Mouse (Mus musculus): ENCODE measurements around the gene Wwox. TPM values are rescaled to one million over a fixed set of nuclear protein-coding genes. Genes with fewer than 3 reads are reported as not detected.

The Wwox gene
- polyA plus RNA-seq, 1 experiment from 2014 or later, result 9.9 TPM

GRCm38 (mm10) chr8:114990865-114991613 is 551.6 kb downstream of the Wwox start:
- no peaks in the 10 kb centered on the region for H3K27me3 ChIP-seq (replicated peaks; ENCODE audit: low read depth, poor library complexity, severe bottlenecking)
- no peaks in the 10 kb centered on the region for H3K36me3 ChIP-seq (replicated peaks)
- no peak for DNase-seq (ENCODE audit: low spot score)
- no peak overlapping the region for H3K4me3 ChIP-seq
- 77% methylated on average over 13 of the region's 13 CpGs for WGBS
- H3K4me1 ChIP-seq, result no peaks in the 10 kb centered on the region
- H3K9me3 ChIP-seq, result no peaks in the 10 kb centered on the region
- H3K27ac ChIP-seq (replicated peaks), result no peak overlapping the region

GRCm38 (mm10) chr8:115000736-115001135 is 561.3 kb downstream of the Wwox start:
- Histone ChIP-seq H3K4me1 (peaks cover 2% of the 10 kb centered on the region), H3K36me3 (replicated peaks) (no peaks in the 10 kb centered on the region), H3K27ac (replicated peaks) (no peak overlapping the region), H3K4me3 (no peak overlapping the region), H3K27me3 (replicated peaks; ENCODE audit: low read depth, poor library complexity, severe bottlenecking) (no peaks in the 10 kb centered on the region), H3K9me3 (no peaks in the 10 kb centered on the region)
- no peak for DNase-seq (ENCODE audit: low spot score)
- WGBS, result 92% methylated on average over 11 of the region's 11 CpGs

- Histone ChIP-seq H3K27me3 (replicated peaks; ENCODE audit: low read depth, poor library complexity, severe bottlenecking) (0 out of 2 replicates have a peak, but pooled peaks cover 3% of the 10 kb centered on the region), H3K27ac (replicated peaks) (no peak overlapping the region), H3K36me3 (replicated peaks) (no peaks in the 10 kb centered on the region), H3K4me1 (peaks cover 31% of the 10 kb centered on the region), H3K9me3 (no peaks in the 10 kb centered on the region), H3K4me3 (no peak overlapping the region)
- DNase-seq (ENCODE audit: low spot score), result no peak
- 87% methylated on average over 3 of the region's 3 CpGs for WGBS
Observed at GRCm38 (mm10) chr8:115005021-115005420, 565.6 kb downstream of the Wwox start.

GRCm38 (mm10) chr8:115006561-115006960 is 567.1 kb downstream of the Wwox start:
- H3K27me3 ChIP-seq (replicated peaks; ENCODE audit: low read depth, poor library complexity, severe bottlenecking), result peaks cover 5% of the 10 kb centered on the region; the same call in 1 of the 2 replicates
- 24% methylated on average over 8 of the region's 8 CpGs for WGBS
- H3K27ac ChIP-seq (replicated peaks), result peak overlapping the region; percentile 75
- no peaks in the 10 kb centered on the region for H3K9me3 ChIP-seq
- DNase-seq (ENCODE audit: low spot score), result peak; percentile 66
- no peak overlapping the region for H3K4me3 ChIP-seq
- peaks cover 44% of the 10 kb centered on the region for H3K4me1 ChIP-seq
- H3K36me3 ChIP-seq (replicated peaks), result no peaks in the 10 kb centered on the region

- DNase-seq (ENCODE audit: low spot score), result no peak
- H3K4me1 ChIP-seq, result peaks cover 44% of the 10 kb centered on the region
- no peaks in the 10 kb centered on the region for H3K36me3 ChIP-seq (replicated peaks)
- peaks cover 12% of the 10 kb centered on the region; the same call in 1 of the 2 replicates for H3K27me3 ChIP-seq (replicated peaks; ENCODE audit: low read depth, poor library complexity, severe bottlenecking)
- H3K27ac ChIP-seq (replicated peaks), result peak overlapping the region; percentile 75; the same call in 1 of the 2 replicates
- WGBS, result 67% methylated on average over 7 of the region's 7 CpGs
- H3K4me3 ChIP-seq, result no peak overlapping the region
- H3K9me3 ChIP-seq, result no peaks in the 10 kb centered on the region
Observed at GRCm38 (mm10) chr8:115007280-115007679, 567.8 kb downstream of the Wwox start.

GRCm38 (mm10) chr8:115008624-115009620 is 569.5 kb downstream of the Wwox start:
- Histone ChIP-seq H3K36me3 (replicated peaks) (no peaks in the 10 kb centered on the region), H3K27ac (replicated peaks) (no peak overlapping the region; the same call in 1 of the 2 replicates), H3K4me1 (peaks cover 44% of the 10 kb centered on the region), H3K9me3 (no peaks in the 10 kb centered on the region), H3K4me3 (no peak overlapping the region), H3K27me3 (replicated peaks; ENCODE audit: low read depth, poor library complexity, severe bottlenecking) (peaks cover 18% of the 10 kb centered on the region; the same call in 1 of the 2 replicates)
- 90% methylated on average over 9 of the region's 9 CpGs for WGBS
- no peak for DNase-seq (ENCODE audit: low spot score)

- Histone ChIP-seq H3K36me3 (replicated peaks) (no peaks in the 10 kb centered on the region), H3K27ac (replicated peaks) (peak overlapping the region; percentile 76), H3K4me1 (peaks cover 44% of the 10 kb centered on the region), H3K4me3 (no peak overlapping the region), H3K9me3 (no peaks in the 10 kb centered on the region), H3K27me3 (replicated peaks; ENCODE audit: low read depth, poor library complexity, severe bottlenecking) (peaks cover 18% of the 10 kb centered on the region; the same call in 1 of the 2 replicates)
- WGBS, result 23% methylated on average over 9 of the region's 9 CpGs
- peak; percentile 17 for DNase-seq (ENCODE audit: low spot score)
Observed at GRCm38 (mm10) chr8:115009897-115010768, 570.7 kb downstream of the Wwox start.

GRCm38 (mm10) chr8:115010769-115011073 is 571.3 kb downstream of the Wwox start:
- Histone ChIP-seq H3K36me3 (replicated peaks) (no peaks in the 10 kb centered on the region), H3K27ac (replicated peaks) (peak overlapping the region; percentile 76), H3K27me3 (replicated peaks; ENCODE audit: low read depth, poor library complexity, severe bottlenecking) (peaks cover 18% of the 10 kb centered on the region; the same call in 1 of the 2 replicates), H3K4me1 (peaks cover 42% of the 10 kb centered on the region), H3K9me3 (no peaks in the 10 kb centered on the region), H3K4me3 (no peak overlapping the region)
- WGBS, result 27% methylated on average over 9 of the region's 9 CpGs
- peak; percentile 32 for DNase-seq (ENCODE audit: low spot score)

- WGBS, result 82% methylated on average over 15 of the region's 15 CpGs
- DNase-seq (ENCODE audit: low spot score), result no peak
- no peaks in the 10 kb centered on the region for H3K36me3 ChIP-seq (replicated peaks)
- H3K9me3 ChIP-seq, result no peaks in the 10 kb centered on the region
- H3K4me3 ChIP-seq, result no peak overlapping the region
- H3K4me1 ChIP-seq, result peaks cover 11% of the 10 kb centered on the region
- no peak overlapping the region for H3K27ac ChIP-seq (replicated peaks)
- H3K27me3 ChIP-seq (replicated peaks; ENCODE audit: low read depth, poor library complexity, severe bottlenecking), result no peaks in the 10 kb centered on the region
Observed at GRCm38 (mm10) chr8:115019661-115020060, 580.2 kb downstream of the Wwox start.

GRCm38 (mm10) chr8:115021731-115022130 is 582.3 kb downstream of the Wwox start:
- 89% methylated on average over 8 of the region's 8 CpGs for WGBS

GRCm38 (mm10) chr8:115024062-115024461 is 584.6 kb downstream of the Wwox start:
- no peak for DNase-seq (ENCODE audit: low spot score)
- 84% methylated on average over 4 of the region's 4 CpGs for WGBS
- H3K4me3 ChIP-seq, result no peak overlapping the region
- no peaks in the 10 kb centered on the region for H3K27me3 ChIP-seq (replicated peaks; ENCODE audit: low read depth, poor library complexity, severe bottlenecking)
- H3K27ac ChIP-seq (replicated peaks), result no peak overlapping the region
- H3K4me1 ChIP-seq, result peaks cover 15% of the 10 kb centered on the region
- no peaks in the 10 kb centered on the region for H3K9me3 ChIP-seq
- no peaks in the 10 kb centered on the region for H3K36me3 ChIP-seq (replicated peaks)

More at GRCm38 (mm10) chr8:115021731-115022130, 582.3 kb downstream of the Wwox start:
- H3K36me3 ChIP-seq (replicated peaks), result no peaks in the 10 kb centered on the region
- peaks cover 19% of the 10 kb centered on the region for H3K4me1 ChIP-seq
- no peak overlapping the region for H3K4me3 ChIP-seq
- H3K27ac ChIP-seq (replicated peaks), result no peak overlapping the region
- H3K27me3 ChIP-seq (replicated peaks; ENCODE audit: low read depth, poor library complexity, severe bottlenecking), result no peaks in the 10 kb centered on the region
- no peaks in the 10 kb centered on the region for H3K9me3 ChIP-seq
- no peak for DNase-seq (ENCODE audit: low spot score)

Data from embryonic facial prominence, embryonic 10.5 days (tissue).